Mouse (Mus musculus): Measurements from ENCODE around the gene Kif11. TPM values are rescaled to one million over a fixed set of nuclear protein-coding genes. Genes with fewer than 3 reads are reported as not detected.
A peak's percentile ranks its signal among the peaks of the same experiment; 100 is the strongest.

Gene Kif11
- polyA plus RNA-seq, 1 experiment from 2014 or later, result 73.4 TPM

- H3K4me3 ChIP-seq, result no peak overlapping the region
- peaks cover 44% of the 10 kb centered on the region for H3K36me3 ChIP-seq
- H3K27me3 ChIP-seq, result no peaks in the 10 kb centered on the region
- no peaks in the 10 kb centered on the region for H3K9me3 ChIP-seq
- H3K4me1 ChIP-seq, result no peaks in the 10 kb centered on the region
- H3K27ac ChIP-seq, result no peak overlapping the region
- no peak overlapping the region for H3K9ac ChIP-seq
- H3K4me2 ChIP-seq, result no peak overlapping the region
- WGBS, result 57% methylated on average over 3 of the region's 3 CpGs
- ATAC-seq (ENCODE audit: borderline replicate concordance, extremely low read depth, low FRiP score, low TSS enrichment), result no peak
These were observed 9.9 kb downstream of the Kif11 start for GRCm38 (mm10) chr19:37386126-37386525.

GRCm38 (mm10) chr19:37391869-37392268 lies 15.7 kb downstream of the Kif11 start:
- no peak overlapping the region for H3K27ac ChIP-seq
- H3K36me3 ChIP-seq, result peaks cover 76% of the 10 kb centered on the region
- WGBS, result 91% methylated on average over 3 of the region's 3 CpGs
- H3K4me1 ChIP-seq, result no peaks in the 10 kb centered on the region
- H3K9ac ChIP-seq, result no peak overlapping the region
- H3K4me3 ChIP-seq, result no peak overlapping the region
- H3K9me3 ChIP-seq, result no peaks in the 10 kb centered on the region
- H3K27me3 ChIP-seq, result no peaks in the 10 kb centered on the region
- no peak for ATAC-seq (ENCODE audit: borderline replicate concordance, extremely low read depth, low FRiP score, low TSS enrichment)
- H3K4me2 ChIP-seq, result no peak overlapping the region

- no peaks in the 10 kb centered on the region for H3K9me3 ChIP-seq
- no peak overlapping the region for H3K9ac ChIP-seq
- H3K27ac ChIP-seq, result no peak overlapping the region
- no peaks in the 10 kb centered on the region for H3K4me1 ChIP-seq
- ATAC-seq (ENCODE audit: borderline replicate concordance, extremely low read depth, low FRiP score, low TSS enrichment), result no peak
- no peak overlapping the region for H3K4me2 ChIP-seq
- no peaks in the 10 kb centered on the region for H3K27me3 ChIP-seq
- WGBS, result 92% methylated on average over 3 of the region's 3 CpGs
- H3K36me3 ChIP-seq, result peaks cover 81% of the 10 kb centered on the region
- H3K4me3 ChIP-seq, result no peak overlapping the region
These were observed 20.1 kb downstream of the Kif11 start for GRCm38 (mm10) chr19:37396279-37396678.

GRCm38 (mm10) chr19:37400936-37401335 lies 24.7 kb downstream of the Kif11 start:
- WGBS, result 80% methylated on average over 6 of the region's 6 CpGs
- Histone ChIP-seq H3K36me3 (peaks cover 77% of the 10 kb centered on the region), H3K9me3 (no peaks in the 10 kb centered on the region), H3K4me3 (no peak overlapping the region), H3K27me3 (no peaks in the 10 kb centered on the region), H3K4me1 (no peaks in the 10 kb centered on the region), H3K4me2 (no peak overlapping the region), H3K9ac (no peak overlapping the region), H3K27ac (no peak overlapping the region)
- ATAC-seq (ENCODE audit: borderline replicate concordance, extremely low read depth, low FRiP score, low TSS enrichment), result no peak

- H3K4me2 ChIP-seq, result no peak overlapping the region
- no peaks in the 10 kb centered on the region for H3K4me1 ChIP-seq
- WGBS, result 89% methylated on average over 4 of the region's 4 CpGs
- no peak overlapping the region for H3K4me3 ChIP-seq
- ATAC-seq (ENCODE audit: borderline replicate concordance, extremely low read depth, low FRiP score, low TSS enrichment), result no peak
- no peaks in the 10 kb centered on the region for H3K9me3 ChIP-seq
- H3K36me3 ChIP-seq, result peaks cover 75% of the 10 kb centered on the region
- H3K27me3 ChIP-seq, result no peaks in the 10 kb centered on the region
- H3K9ac ChIP-seq, result no peak overlapping the region
- H3K27ac ChIP-seq, result no peak overlapping the region
These were observed 42.1 kb downstream of the Kif11 start for GRCm38 (mm10) chr19:37418294-37418693.

GRCm38 (mm10) chr19:37419613-37420012 lies 43.4 kb downstream of the Kif11 start:
- Histone ChIP-seq H3K9me3 (no peaks in the 10 kb centered on the region), H3K36me3 (peaks cover 68% of the 10 kb centered on the region), H3K4me2 (no peak overlapping the region), H3K4me3 (no peak overlapping the region), H3K4me1 (no peaks in the 10 kb centered on the region), H3K27me3 (no peaks in the 10 kb centered on the region), H3K27ac (no peak overlapping the region), H3K9ac (no peak overlapping the region)
- WGBS, result 30% methylated on average over 3 of the region's 3 CpGs
- no peak for ATAC-seq (ENCODE audit: borderline replicate concordance, extremely low read depth, low FRiP score, low TSS enrichment)

- no peak overlapping the region for H3K4me2 ChIP-seq
- WGBS, result 80% methylated on average over 5 of the region's 5 CpGs
- H3K27me3 ChIP-seq, result peaks cover 31% of the 10 kb centered on the region
- 0 out of 2 replicates have a peak, but pooled peaks cover 2% of the 10 kb centered on the region for H3K4me1 ChIP-seq
- no peak overlapping the region for H3K4me3 ChIP-seq
- H3K9ac ChIP-seq, result no peak overlapping the region
- ATAC-seq (ENCODE audit: borderline replicate concordance, extremely low read depth, low FRiP score, low TSS enrichment), result no peak
- H3K27ac ChIP-seq, result no peak overlapping the region
- H3K36me3 ChIP-seq, result 0 out of 2 replicates have a peak, but pooled peaks cover 1% of the 10 kb centered on the region
- H3K9me3 ChIP-seq, result no peaks in the 10 kb centered on the region
These were observed 52.4 kb downstream of the Kif11 start for GRCm38 (mm10) chr19:37428589-37428988.

GRCm38 (mm10) chr19:37431139-37431756 lies 55.0 kb downstream of the Kif11 start:
- Histone ChIP-seq H3K36me3 (no peaks in the 10 kb centered on the region), H3K27ac (no peak overlapping the region), H3K9ac (no peak overlapping the region), H3K4me3 (no peak overlapping the region), H3K27me3 (peaks cover 57% of the 10 kb centered on the region), H3K9me3 (no peaks in the 10 kb centered on the region), H3K4me1 (peaks cover 19% of the 10 kb centered on the region), H3K4me2 (no peak overlapping the region)
- ATAC-seq (ENCODE audit: borderline replicate concordance, extremely low read depth, low FRiP score, low TSS enrichment), result no peak
- 87% methylated on average over 11 of the region's 11 CpGs for WGBS

GRCm38 (mm10) chr19:37432868-37433570 lies 56.8 kb downstream of the Kif11 start:
- H3K36me3 ChIP-seq, result no peaks in the 10 kb centered on the region
- H3K4me1 ChIP-seq, result peaks cover 19% of the 10 kb centered on the region
- ATAC-seq (ENCODE audit: borderline replicate concordance, extremely low read depth, low FRiP score, low TSS enrichment), result no peak
- H3K27ac ChIP-seq, result no peak overlapping the region
- H3K9me3 ChIP-seq, result no peaks in the 10 kb centered on the region
- H3K27me3 ChIP-seq, result peaks cover 74% of the 10 kb centered on the region
- WGBS, result 17% methylated on average over 16 of the region's 16 CpGs
- H3K9ac ChIP-seq, result no peak overlapping the region
- H3K4me3 ChIP-seq, result peak overlapping the region; percentile 62
- H3K4me2 ChIP-seq, result peak overlapping the region; percentile 84

GRCm38 (mm10) chr19:37433895-37434262 lies 57.7 kb downstream of the Kif11 start:
- Histone ChIP-seq H3K27ac (no peak overlapping the region), H3K4me2 (peak overlapping the region; percentile 84), H3K9me3 (no peaks in the 10 kb centered on the region), H3K27me3 (peaks cover 79% of the 10 kb centered on the region), H3K4me3 (peak overlapping the region; percentile 62), H3K9ac (peak overlapping the region; percentile 61; the same call in 1 of the 2 replicates), H3K36me3 (no peaks in the 10 kb centered on the region), H3K4me1 (peaks cover 19% of the 10 kb centered on the region)
- ATAC-seq (ENCODE audit: borderline replicate concordance, extremely low read depth, low FRiP score, low TSS enrichment), result no peak
- WGBS, result under 1% methylated on average over 14 of the region's 14 CpGs

GRCm38 (mm10) chr19:37434263-37434951 lies 58.2 kb downstream of the Kif11 start, which contains the start of gene Hhex:
Hhex (plus strand) TSS chr19:37434810.
- peak within 1 kb of the TSS; percentile 84 for H3K4me2 ChIP-seq
- ATAC-seq (ENCODE audit: borderline replicate concordance, extremely low read depth, low FRiP score, low TSS enrichment), result peak; percentile 86
- H3K27me3 ChIP-seq, result peaks cover 83% of the 10 kb centered on the region
- no peaks in the 10 kb centered on the region for H3K36me3 ChIP-seq
- no peaks in the 10 kb centered on the region for H3K9me3 ChIP-seq
- peaks cover 19% of the 10 kb centered on the region for H3K4me1 ChIP-seq
- H3K4me3 ChIP-seq, result peak within 1 kb of the TSS; percentile 62
- peak within 1 kb of the TSS; percentile 92 for H3K27ac ChIP-seq
- peak within 1 kb of the TSS; percentile 61 for H3K9ac ChIP-seq
- WGBS, result under 1% methylated on average over 78 of the region's 79 CpGs

Measured in lung, embryonic 15.5 days (tissue).